Mouse (Mus musculus) WW6 (cell line): ENCODE data around the gene Irak2.

Experiments
- DNase-seq: peaks from one replicate; pipeline ENCODE4 v3.0.0-alpha.2; 2013; ENCODE audit warnings: low read depth, low spot score

The Irak2 gene

GRCm38 (mm10) chr6:113639201-113639600 is 934 bp downstream of the Irak2 start:
- no peak for DNase-seq

GRCm38 (mm10) chr6:113642605-113643004 is 4.3 kb downstream of the Irak2 start:
- no peak for DNase-seq

GRCm38 (mm10) chr6:113643021-113643420 is 4.8 kb downstream of the Irak2 start:
- DNase-seq = no peak

- DNase-seq = no peak
These were observed 5.7 kb downstream of the Irak2 start for GRCm38 (mm10) chr6:113643967-113644366.

- DNase-seq = no peak
These were observed 6.5 kb downstream of the Irak2 start for GRCm38 (mm10) chr6:113644808-113645207.

- DNase-seq = no peak
These were observed 11.3 kb downstream of the Irak2 start for GRCm38 (mm10) chr6:113649346-113650196.

- no peak for DNase-seq
These were observed 12.0 kb downstream of the Irak2 start for GRCm38 (mm10) chr6:113650197-113650640.

GRCm38 (mm10) chr6:113651626-113652025 is 13.4 kb downstream of the Irak2 start:
- no peak for DNase-seq

GRCm38 (mm10) chr6:113653551-113653950 is 15.3 kb downstream of the Irak2 start:
- DNase-seq = no peak

GRCm38 (mm10) chr6:113654102-113654501 is 15.8 kb downstream of the Irak2 start:
- no peak for DNase-seq

GRCm38 (mm10) chr6:113654753-113655397 is 16.6 kb downstream of the Irak2 start:
- no peak for DNase-seq

- DNase-seq = no peak
These were observed 17.2 kb downstream of the Irak2 start for GRCm38 (mm10) chr6:113655475-113655874.

GRCm38 (mm10) chr6:113656847-113657246 is 18.6 kb downstream of the Irak2 start:
- DNase-seq = no peak

- DNase-seq = no peak
These were observed 20.0 kb downstream of the Irak2 start for GRCm38 (mm10) chr6:113658226-113658625.

- no peak for DNase-seq
These were observed 21.6 kb downstream of the Irak2 start for GRCm38 (mm10) chr6:113659648-113660491.

GRCm38 (mm10) chr6:113660492-113661352 is 22.5 kb downstream of the Irak2 start:
- DNase-seq = no peak

GRCm38 (mm10) chr6:113661353-113662241 is 23.3 kb downstream of the Irak2 start:
- no peak for DNase-seq

- DNase-seq = no peak
These were observed 24.9 kb downstream of the Irak2 start for GRCm38 (mm10) chr6:113662964-113663700.

GRCm38 (mm10) chr6:113664305-113664704 is 26.0 kb downstream of the Irak2 start:
- DNase-seq = no peak
